Mouse (Mus musculus) embryonic fibroblast, embryonic 13.5 days (primary cell): ENCODE measurements at regions not wholly inside any gene's neighbourhood (a gene's known extent, or its start where the extent isn't known, plus 50 kb on each side); places are given as distances from the start of the nearest gene placed in this dataset.

Experiments used
- CTCF ChIP-seq: IDR thresholded peaks from 2 replicates; pipeline ENCODE4 v1.5.1; 2011; ENCODE audit warnings: mild to moderate bottlenecking, control low read depth, low read length, moderate library complexity, borderline replicate concordance; ENCODE audit not compliant: insufficient read depth
- POLR2A ChIP-seq: IDR thresholded peaks from 2 replicates; pipeline ENCODE4 v1.6.1; 2011; ENCODE audit warnings: low read depth, mild to moderate bottlenecking, control low read depth, low read length, moderate library complexity

DNA sequence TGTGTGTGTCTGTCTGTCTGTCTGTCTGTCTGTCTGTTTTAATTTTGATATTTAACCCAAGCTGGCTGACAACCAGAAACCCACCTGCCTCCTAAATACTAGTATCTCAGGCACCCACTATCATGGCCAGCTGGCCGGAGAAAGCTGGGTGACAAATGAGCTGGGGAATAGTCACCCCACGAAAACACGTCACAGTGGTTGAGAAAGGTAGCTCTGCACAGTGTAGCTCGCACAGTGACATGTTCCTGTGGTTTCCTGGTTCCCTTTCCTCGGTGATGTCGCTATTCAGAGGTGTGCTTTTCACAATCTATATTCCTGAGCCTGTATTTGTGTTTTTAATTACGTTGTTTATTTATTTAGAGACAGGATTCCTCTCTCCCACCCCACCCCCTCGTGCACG lies 78.3 kb upstream of the Spaca7 start:
- TF ChIP-seq CTCF, result no peak
- no peak for TF ChIP-seq POLR2A
